Comparison of ENCODE assay signal across 14 mouse cellular contexts in genomic region chr3:102743202-102743601, GRCm38 (mm10). TPM values are rescaled to one million over a fixed set of nuclear protein-coding genes. Genes with fewer than 3 reads are reported as not detected.
DNase-seq lines count a peak whose midpoint lies in the region; ATAC-seq lines count a peak whose summit lies in the region.
"Had no signal": no experiment of that assay in that cellular context is flagged by ENCODE, and none has a peak within 500 bp of the region (broad histone marks: within the 10 kb centered on the region; RNA-seq: fewer than 3 reads in every experiment).

No protein-coding gene starts in this region.

- no peak overlapping the region for H3K4me2 ChIP-seq in heart, embryonic 16.5 days (ENCODE audit: low read depth, low read length)
- H3K4me2 ChIP-seq in midbrain, embryonic 12.5 days (replicated peaks), result no peak overlapping the region
- H3K4me2 ChIP-seq in midbrain, embryonic 15.5 days, result no peak overlapping the region
- H3K4me2 ChIP-seq in lung, embryonic 16.5 days (ENCODE audit: low read depth, low read length), result no peak overlapping the region

- H3K27me3 ChIP-seq in heart, embryonic 16.5 days (ENCODE audit: control insufficient read depth, insufficient read depth, low read length), result no peaks in the 10 kb centered on the region
- H3K27me3 ChIP-seq in midbrain, embryonic 12.5 days, result no peaks in the 10 kb centered on the region
- H3K27me3 ChIP-seq in midbrain, embryonic 15.5 days (replicated peaks), result no peaks in the 10 kb centered on the region
- H3K27me3 ChIP-seq in lung, embryonic 16.5 days (ENCODE audit: control insufficient read depth, insufficient read depth, low read depth, low read length), result no peaks in the 10 kb centered on the region
- H3K27me3 ChIP-seq in limb, embryonic 10.5 days (ENCODE audit: low read depth, poor library complexity, severe bottlenecking), result no peaks in the 10 kb centered on the region
- H3K27me3 ChIP-seq: Patski had no signal

- peak overlapping the region; percentile 46 for H3K27ac ChIP-seq in heart, embryonic 16.5 days (ENCODE audit: low read length)
- H3K27ac ChIP-seq in midbrain, embryonic 12.5 days (replicated peaks), result peak overlapping the region; percentile 54; the same call in 1 of the 2 replicates
- no peak overlapping the region for H3K27ac ChIP-seq in midbrain, embryonic 15.5 days
- H3K27ac ChIP-seq in lung, embryonic 16.5 days (ENCODE audit: low read length), result peak overlapping the region; percentile 79
- no peak overlapping the region for H3K27ac ChIP-seq in limb, embryonic 10.5 days

- H3K4me1 ChIP-seq in heart, embryonic 16.5 days (ENCODE audit: control insufficient read depth, insufficient read depth, low read length), result peaks cover 37% of the 10 kb centered on the region
- peaks cover 33% of the 10 kb centered on the region for H3K4me1 ChIP-seq in midbrain, embryonic 12.5 days
- peaks cover 21% of the 10 kb centered on the region for H3K4me1 ChIP-seq in midbrain, embryonic 15.5 days
- peaks cover 20% of the 10 kb centered on the region for H3K4me1 ChIP-seq in lung, embryonic 16.5 days (replicated peaks; ENCODE audit: control insufficient read depth, insufficient read depth, low read length)
- H3K4me1 ChIP-seq in limb, embryonic 10.5 days, result peaks cover 11% of the 10 kb centered on the region

- no peak overlapping the region for H3K9ac ChIP-seq in heart, embryonic 16.5 days (ENCODE audit: low read length)
- H3K9ac ChIP-seq in midbrain, embryonic 12.5 days (replicated peaks), result no peak overlapping the region
- H3K9ac ChIP-seq in midbrain, embryonic 15.5 days, result no peak overlapping the region
- H3K9ac ChIP-seq in lung, embryonic 16.5 days (ENCODE audit: low read length), result no peak overlapping the region

- 42% methylated on average over 4 of the region's 4 CpGs for WGBS in heart, embryonic 16.5 days
- 20% methylated on average over 4 of the region's 4 CpGs for WGBS in midbrain, embryonic 12.5 days
- 12% methylated on average over 4 of the region's 4 CpGs for WGBS in midbrain, embryonic 15.5 days
- 46% methylated on average over 4 of the region's 4 CpGs for WGBS in lung, embryonic 16.5 days
- 84% methylated on average over 4 of the region's 4 CpGs for WGBS in limb, embryonic 10.5 days

- H3K9me3 ChIP-seq in heart, embryonic 16.5 days (replicated peaks; ENCODE audit: control insufficient read depth, low read length), result no peaks in the 10 kb centered on the region
- H3K9me3 ChIP-seq in midbrain, embryonic 12.5 days, result no peaks in the 10 kb centered on the region
- no peaks in the 10 kb centered on the region for H3K9me3 ChIP-seq in midbrain, embryonic 15.5 days
- no peaks in the 10 kb centered on the region for H3K9me3 ChIP-seq in lung, embryonic 16.5 days (ENCODE audit: control insufficient read depth, low read length)
- H3K9me3 ChIP-seq in limb, embryonic 10.5 days (replicated peaks), result no peaks in the 10 kb centered on the region

- H3K4me3 ChIP-seq in heart, embryonic 16.5 days (ENCODE audit: low read length), result no peak overlapping the region
- no peak overlapping the region for H3K4me3 ChIP-seq in midbrain, embryonic 12.5 days
- H3K4me3 ChIP-seq in midbrain, embryonic 15.5 days, result no peak overlapping the region
- no peak overlapping the region for H3K4me3 ChIP-seq in lung, embryonic 16.5 days (ENCODE audit: low read length)
- no peak overlapping the region for H3K4me3 ChIP-seq in limb, embryonic 10.5 days

- no peak for DNase-seq in heart, adult 9 months (ENCODE audit: low spot score in 2 of 2)
- DNase-seq in embryo, embryonic 10 days (ENCODE audit: low spot score), result no peak
- DNase-seq in limb, embryonic 10.5 days (ENCODE audit: low spot score), result no peak
- DNase-seq: heart, postnatal 14 days; kidney, adult 9 months; layer of hippocampus, adult 9-11 months; left cerebral cortex, postnatal 4 days; thymus, postnatal 36 days had no signal

- no peak for ATAC-seq in heart, embryonic 16.5 days (replicated peaks; ENCODE audit: extremely low read depth, insufficient read depth, low FRiP score)
- ATAC-seq in midbrain, embryonic 12.5 days (ENCODE audit: low FRiP score, low read depth), result peak; percentile 66; the same call in 1 of the 2 replicates
- ATAC-seq in midbrain, embryonic 15.5 days (replicated peaks), result no peak
- peak; percentile 81 for ATAC-seq in lung, embryonic 16.5 days (ENCODE audit: low read depth)
- ATAC-seq: Patski had no signal

- no peaks in the 10 kb centered on the region for H3K36me3 ChIP-seq in heart, embryonic 16.5 days (ENCODE audit: control insufficient read depth, insufficient read depth)
- no peaks in the 10 kb centered on the region for H3K36me3 ChIP-seq in midbrain, embryonic 12.5 days
- H3K36me3 ChIP-seq in midbrain, embryonic 15.5 days (replicated peaks), result no peaks in the 10 kb centered on the region
- no peaks in the 10 kb centered on the region for H3K36me3 ChIP-seq in lung, embryonic 16.5 days (ENCODE audit: control insufficient read depth, insufficient read depth, low read length)
- H3K36me3 ChIP-seq in limb, embryonic 10.5 days, result no peaks in the 10 kb centered on the region

RNA-seq across cellular contexts. Expression of gene Tspan2, which starts 8.9 kb away (rescaled TPM):
- 27.8 and 27.9 TPM in 2 replicates for polyA plus RNA-seq in heart, embryonic 16.5 days (2015; fragmentation: Nextera tagmentation; extraction: Ambion mirVana)
- polyA plus RNA-seq in midbrain, embryonic 12.5 days (2016; fragmentation: Nextera tagmentation; extraction: Ambion mirVana), result 7.3 and 8.6 TPM in 2 replicates
- 8.9 and 9.6 TPM in 2 replicates for polyA plus RNA-seq in midbrain, embryonic 15.5 days (2015; fragmentation: Nextera tagmentation; extraction: Ambion mirVana)
- polyA plus RNA-seq in lung, embryonic 16.5 days (2015; fragmentation: Nextera tagmentation; extraction: Ambion mirVana), result 17.7 and 17.9 TPM in 2 replicates
- polyA plus RNA-seq in limb, embryonic 10.5 days (2016; fragmentation: Nextera tagmentation; extraction: Ambion mirVana), result 5.9 and 6.9 TPM in 2 replicates

RNA-seq across cellular contexts. Expression of gene Tshb, which starts 39.3 kb away (rescaled TPM):
- 0.11 TPM in 1 of 2 replicates, not detected in the other for polyA plus RNA-seq in heart, embryonic 16.5 days (2015; fragmentation: Nextera tagmentation; extraction: Ambion mirVana)
- 0.37 TPM in 1 of 2 replicates, not detected in the other for polyA plus RNA-seq in midbrain, embryonic 12.5 days (2016; fragmentation: Nextera tagmentation; extraction: Ambion mirVana)
- polyA plus RNA-seq in midbrain, embryonic 15.5 days (2015; fragmentation: Nextera tagmentation; extraction: Ambion mirVana), result 0.73 and 0.81 TPM in 2 replicates
- 0.24 and 0.53 TPM in 2 replicates for polyA plus RNA-seq in lung, embryonic 16.5 days (2015; fragmentation: Nextera tagmentation; extraction: Ambion mirVana)
- 0.08 TPM in 1 of 2 replicates, not detected in the other for polyA plus RNA-seq in limb, embryonic 10.5 days (2016; fragmentation: Nextera tagmentation; extraction: Ambion mirVana)
- polyA plus RNA-seq: liver, embryonic 16.5 days; Patski had no signal

Comparison
In these comparisons a context has a peak if more than half of its experiments do, and no peak if none do; other contexts are left out.
1. ATAC-seq: peak in midbrain, embryonic 12.5 days (single experiment) and lung, embryonic 16.5 days (single experiment); none in heart, embryonic 16.5 days (single experiment) and midbrain, embryonic 15.5 days (single experiment).
2. H3K27ac ChIP-seq: peak in heart, embryonic 16.5 days (single experiment), midbrain, embryonic 12.5 days (single experiment) and lung, embryonic 16.5 days (single experiment); none in midbrain, embryonic 15.5 days (single experiment) and limb, embryonic 10.5 days (single experiment).